Mouse (Mus musculus) urinary bladder, postnatal 14 days (tissue): ENCODE data around the gene Elof1.
A peak's percentile ranks its signal among the peaks of the same experiment; 100 is the strongest.

Experiments
- DNase-seq: peaks from one replicate; pipeline ENCODE4 v3.0.0; 2021; ENCODE audit warnings: low spot score

The Elof1 gene

DNA sequence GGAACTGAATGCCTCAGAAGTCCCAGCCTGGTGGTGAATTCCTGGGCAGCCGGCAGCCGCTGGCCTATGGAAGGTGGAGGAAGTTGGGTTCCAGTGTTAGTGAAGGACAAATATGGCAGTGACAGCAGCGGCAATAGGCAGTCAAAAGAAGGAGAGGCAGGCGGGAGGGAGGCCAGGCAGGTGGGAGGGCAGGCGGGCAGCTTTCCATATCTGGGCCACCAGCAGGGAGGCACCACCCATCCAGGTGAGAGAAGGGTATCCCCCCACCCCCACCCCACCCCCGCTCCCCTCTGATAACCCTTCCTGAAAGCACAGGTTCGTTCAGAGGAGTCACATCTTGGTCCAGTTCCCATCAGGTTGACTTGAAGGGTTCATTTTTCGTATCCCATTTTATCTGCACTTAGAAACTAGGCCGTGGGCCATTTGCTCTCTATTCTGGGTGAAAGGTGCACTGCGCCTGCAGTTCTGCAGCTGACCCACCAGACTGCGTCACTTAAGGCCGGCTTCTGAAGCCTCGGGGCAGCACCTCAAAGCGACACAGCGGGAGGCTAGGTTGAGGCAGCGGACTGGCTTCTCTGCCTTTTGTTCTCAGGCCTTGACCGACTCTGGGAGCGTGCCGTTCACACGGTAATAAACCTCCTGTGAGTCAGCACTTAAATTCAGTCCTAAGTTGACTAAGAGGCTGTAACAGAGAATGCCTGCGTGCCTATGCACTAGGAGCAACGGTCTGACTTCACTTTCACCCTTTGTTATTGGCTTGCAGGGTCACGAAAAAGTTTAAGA lies 20.0 kb upstream of the Elof1 start:
- peak; percentile 38 for DNase-seq

DNA sequence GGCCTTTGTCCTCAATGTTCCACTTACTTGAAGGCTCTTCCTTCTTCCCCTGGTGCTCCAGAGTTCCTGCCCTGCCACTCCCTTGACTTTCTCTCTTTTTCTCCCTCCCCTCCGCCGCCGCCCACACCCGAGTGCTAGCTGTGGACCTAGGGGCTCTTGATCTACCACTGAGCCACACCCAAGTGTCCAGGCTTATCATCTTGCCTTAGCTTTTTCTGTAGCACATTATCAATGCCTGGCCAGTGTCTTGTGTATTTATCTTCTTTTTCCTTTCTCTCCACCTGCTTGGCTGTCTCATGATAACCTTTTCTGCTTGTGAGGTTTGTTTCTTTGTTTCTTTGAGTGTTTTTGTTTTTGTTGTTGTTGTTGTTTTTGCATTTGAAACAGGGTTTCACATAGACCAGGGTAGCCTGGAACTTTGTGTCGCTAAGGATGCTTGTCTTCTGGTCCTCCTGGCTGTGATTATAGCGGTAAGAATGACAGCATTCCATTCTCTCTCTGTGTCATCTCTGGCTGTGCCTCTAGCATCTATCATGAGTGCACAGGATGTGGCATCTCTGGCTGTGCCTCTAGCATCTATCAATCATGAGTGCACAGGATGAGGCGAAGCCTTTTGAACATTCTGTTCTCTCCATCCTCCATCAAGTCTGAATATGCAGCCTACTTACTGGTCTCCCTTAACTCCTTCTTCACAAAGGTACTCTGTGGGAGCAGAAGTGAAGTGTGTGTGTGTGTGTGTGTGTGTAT lies 18.8 kb upstream of the Elof1 start, which contains the start of gene Acp5:
TSS of gene Acp5 (minus strand) at position 68 of the 747 bp plus-strand sequence.
- no peak for DNase-seq

DNA sequence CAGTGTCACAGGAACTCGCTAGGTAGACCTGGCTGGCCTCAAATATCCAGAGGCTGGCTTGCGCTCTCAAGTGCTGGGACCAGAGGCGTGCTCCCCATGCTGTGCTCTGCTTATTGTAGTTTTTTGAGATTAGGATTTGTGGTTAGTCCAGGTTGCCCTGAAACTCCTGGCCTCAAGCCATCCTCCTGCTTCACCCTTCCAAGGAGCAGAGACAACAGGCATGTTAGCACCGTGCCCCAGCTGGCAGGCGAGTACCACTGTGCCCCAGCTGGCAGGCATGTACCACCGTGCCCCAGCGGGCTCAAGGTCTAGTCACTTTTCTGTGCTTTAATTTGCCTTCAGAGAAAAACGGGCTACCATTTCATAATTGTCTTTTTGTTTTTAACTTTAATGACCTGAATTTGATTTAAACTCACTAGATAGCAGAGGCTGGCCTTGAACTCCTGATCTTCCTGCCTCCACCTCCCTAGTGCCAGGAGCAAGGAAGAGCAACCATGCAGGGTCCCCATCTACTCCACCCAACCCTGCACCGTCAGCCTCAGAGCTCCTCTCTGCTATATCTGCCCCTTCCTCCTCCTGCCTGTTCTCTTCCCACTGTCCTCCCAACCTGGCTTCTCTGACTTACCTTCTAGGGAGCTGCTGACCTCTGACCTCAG lies 18.1 kb upstream of the Elof1 start:
- no peak for DNase-seq

DNA sequence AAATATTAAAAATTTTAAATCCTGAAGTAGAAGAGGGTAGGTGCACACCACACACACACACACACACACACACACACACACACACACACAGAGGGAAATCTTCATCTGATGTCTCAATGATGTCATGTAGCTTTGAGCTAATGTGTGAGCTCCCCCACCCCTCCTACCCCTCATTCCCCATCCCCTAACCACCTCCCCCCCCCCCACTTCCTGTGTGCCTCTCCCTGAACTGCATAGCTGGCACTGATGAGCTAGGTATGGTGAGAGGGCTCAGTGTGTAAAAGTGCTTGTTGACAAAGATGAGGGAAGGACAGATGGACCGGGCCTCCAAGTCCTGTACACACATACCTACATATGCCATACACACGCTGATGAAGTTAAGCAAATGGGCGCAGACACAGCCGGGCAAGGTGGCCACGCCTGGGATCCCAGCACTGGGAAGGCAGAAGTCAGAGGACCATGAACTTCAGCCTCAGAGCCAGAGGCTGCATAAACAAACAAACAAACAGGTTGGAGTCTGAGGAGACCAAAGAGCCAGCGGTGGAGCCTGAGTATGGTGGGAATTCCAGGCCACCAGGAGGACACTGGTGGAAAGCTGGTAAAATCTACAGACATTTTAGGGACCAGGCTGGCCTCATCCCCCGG lies 17.4 kb upstream of the Elof1 start:
- no peak for DNase-seq

DNA sequence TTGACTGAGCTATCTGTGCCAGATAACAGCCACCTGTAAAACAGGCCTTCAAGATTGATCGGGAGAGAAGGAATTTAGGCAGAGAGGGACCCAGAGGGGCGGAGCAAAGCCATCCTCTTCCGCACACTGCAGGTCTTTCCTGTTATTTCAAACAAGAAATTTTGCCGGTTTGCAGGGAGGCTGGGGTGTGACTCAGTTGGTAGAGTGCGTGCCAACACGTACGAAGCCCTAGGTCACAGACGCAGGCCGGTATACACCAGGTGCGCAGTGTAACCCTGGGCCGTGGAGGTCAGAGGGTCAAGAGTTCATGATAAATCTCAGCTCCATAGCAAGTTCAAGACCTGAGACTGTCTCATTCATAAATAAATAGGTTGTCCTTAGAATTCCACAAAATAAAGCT lies 15.2 kb upstream of the Elof1 start:
- no peak for DNase-seq

DNA sequence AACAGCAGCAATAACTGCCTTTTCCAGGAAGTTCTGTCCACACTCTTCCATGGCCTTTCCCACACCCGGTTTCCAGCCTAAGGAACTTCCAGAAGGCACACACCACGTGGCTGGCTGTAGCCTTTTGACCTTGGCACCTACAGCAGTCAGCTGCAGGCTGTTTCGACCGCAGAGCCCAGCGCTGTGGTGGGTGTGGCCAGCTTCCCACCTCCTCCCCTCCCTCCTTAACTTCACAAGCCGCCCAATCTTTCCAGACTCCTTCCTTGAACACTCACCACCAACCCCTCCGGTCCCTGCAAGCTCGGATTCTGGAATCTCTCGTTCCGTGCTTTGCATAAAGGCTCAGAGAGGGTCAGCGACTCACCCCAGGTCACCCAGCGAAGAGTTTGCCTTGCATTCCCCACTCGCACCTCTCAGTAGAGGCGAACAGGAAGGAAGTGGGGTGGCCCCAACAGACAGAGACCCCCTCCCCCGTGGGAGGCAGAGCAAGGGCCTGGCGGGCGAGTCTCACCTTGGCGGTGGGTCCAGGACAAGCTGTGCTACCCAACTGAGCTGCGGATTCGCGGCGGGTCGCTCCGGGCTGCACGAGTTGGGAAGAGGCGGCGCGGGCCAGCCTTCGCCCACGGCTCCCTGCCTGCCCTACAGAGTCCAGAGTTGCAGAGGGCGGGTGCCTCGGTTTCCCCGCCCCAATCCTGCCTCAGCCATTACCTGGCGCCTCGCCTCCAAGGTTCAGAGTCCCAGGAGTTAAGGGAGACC lies 14.4 kb upstream of the Elof1 start:
- DNase-seq, result peak; percentile 47

DNA sequence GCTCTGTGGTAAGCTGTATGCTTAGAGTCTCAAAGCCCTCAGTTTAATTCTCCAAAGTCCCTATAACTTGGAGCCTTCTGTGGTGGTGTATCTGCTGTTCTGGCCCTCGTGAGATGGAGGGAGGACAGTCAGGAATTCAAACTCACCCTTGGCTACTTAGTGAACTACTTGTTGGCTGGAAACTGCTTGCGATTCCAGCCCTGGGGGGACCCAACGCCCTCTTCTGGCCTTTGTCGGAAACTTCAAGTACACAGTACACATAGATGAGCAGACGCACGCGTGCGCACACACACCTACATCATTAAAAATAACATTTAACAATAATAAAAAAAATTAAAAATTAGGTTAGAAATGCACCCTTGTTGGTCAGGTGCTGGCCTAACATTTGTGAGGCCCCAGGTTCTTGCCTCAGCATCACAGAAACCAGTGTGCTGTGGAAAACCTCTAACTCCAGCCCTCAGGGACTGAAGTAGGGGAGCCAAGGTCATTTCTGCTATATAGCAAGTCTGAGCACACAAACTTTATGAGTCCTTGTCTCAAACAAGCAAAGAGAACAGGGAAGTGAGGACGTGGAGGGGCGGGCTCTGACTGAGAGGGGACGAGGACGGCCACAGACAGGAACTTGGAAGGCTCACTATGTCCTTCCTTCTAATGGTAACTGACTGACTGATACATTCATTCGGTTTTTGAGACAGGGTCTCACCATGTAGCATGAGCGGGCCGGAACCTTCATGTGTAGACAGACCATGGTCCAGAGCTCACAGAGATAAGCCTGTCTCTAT lies 8.5 kb upstream of the Elof1 start:
- DNase-seq, result no peak

DNA sequence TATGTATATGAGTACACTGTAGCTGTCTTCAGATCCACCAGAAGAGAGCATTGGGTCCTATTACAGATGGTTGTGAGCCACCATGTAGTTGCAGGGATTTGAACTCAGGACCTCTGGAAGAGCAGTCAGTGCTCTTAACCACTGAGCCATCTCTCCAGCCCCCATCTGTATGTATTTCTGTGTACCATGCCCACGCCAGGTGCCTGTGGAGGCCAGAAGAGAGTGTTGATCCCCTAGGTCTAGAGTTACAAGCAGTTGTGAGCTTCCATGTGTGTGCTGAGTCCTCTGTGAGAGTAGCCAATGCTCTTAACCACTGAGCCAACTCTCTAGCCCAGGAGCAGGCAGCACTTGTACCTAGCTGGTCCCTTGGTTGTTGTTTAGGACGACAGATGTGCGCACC lies 7.2 kb upstream of the Elof1 start:
- no peak for DNase-seq

DNA sequence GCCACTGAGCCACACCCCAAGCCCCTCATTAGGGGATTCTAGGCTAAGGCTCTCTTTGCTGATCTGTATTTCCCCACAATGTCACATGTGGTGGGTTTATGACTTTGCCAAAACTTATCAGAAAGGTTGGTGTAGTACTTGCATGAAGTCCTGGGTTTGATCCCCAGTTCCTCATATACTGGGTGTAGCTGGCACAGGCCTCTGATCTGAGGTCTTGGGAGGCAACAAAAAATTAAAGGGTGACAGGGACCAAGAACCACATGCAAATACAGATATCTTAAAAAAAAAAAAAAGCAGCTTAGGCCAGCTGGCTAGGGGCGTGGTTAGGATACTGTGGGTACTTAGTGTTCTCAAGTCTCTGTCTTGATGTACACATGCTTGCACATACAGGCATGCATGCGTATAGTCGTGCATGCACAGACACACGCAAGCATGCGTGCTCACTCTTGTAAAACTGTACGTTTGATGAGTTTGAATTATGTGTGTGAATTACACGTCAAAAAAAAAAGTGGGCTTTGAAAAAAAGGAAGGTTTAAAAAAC lies 6.2 kb upstream of the Elof1 start:
- no peak for DNase-seq

DNA sequence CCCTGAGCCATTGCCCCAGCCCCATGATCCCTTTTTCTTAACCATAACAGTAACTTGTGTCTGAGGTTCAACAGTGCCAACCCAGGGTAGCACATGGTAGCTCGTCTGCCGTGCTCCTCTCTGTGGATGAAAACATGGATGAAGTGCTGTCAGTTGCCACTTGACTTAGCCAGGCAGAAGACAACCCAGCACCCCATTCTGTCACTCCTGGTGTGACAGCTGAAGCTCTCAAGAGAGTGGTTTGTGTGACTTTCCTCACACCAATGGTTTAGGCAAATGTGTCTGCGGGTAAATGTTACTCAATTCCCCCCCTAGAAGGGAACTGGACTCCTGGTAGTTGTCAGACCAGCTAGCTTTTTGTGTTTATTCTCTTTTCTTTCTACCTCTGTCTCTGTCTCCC lies 5.0 kb upstream of the Elof1 start:
- DNase-seq, result no peak

DNA sequence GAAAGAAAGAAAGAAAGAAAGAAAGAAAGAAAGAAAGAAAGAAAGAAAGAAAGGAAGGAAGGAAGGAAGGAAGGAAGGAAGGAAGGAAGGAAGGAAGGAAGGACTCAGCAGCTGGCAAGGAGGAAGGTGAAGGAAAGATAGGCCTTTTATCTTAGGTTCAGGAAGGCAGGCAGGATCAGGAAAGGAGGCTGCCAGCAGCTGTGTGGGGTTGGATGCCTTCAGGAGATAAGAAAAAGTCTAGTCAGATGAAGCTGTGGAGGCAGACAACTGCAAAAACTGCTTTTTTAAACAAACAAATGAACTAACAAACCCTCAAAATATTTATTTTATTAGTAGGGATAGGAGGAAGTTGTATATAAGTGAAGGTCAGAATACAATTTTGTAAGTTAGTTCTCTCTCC lies 4.6 kb upstream of the Elof1 start:
- no peak for DNase-seq

DNA sequence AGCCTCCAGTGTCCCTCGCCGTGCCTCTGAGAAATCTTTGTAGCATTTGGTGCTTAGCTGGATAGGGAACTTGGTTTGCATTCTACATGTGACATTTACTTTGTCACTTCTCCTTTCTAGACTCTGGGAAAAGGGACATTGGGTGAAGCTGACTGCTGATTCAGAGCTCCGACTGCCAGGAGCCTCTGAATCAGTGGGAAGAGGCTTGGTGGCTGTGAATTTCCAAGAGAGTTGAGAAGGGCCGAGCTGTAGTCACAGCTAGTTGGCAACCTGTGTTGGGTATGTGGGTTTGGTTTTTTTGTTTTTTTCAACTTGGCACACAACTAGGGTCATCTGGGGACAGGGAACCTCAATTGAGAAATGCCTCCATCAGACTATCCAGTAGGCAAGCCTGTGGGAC lies 2.6 kb upstream of the Elof1 start:
- DNase-seq, result no peak

DNA sequence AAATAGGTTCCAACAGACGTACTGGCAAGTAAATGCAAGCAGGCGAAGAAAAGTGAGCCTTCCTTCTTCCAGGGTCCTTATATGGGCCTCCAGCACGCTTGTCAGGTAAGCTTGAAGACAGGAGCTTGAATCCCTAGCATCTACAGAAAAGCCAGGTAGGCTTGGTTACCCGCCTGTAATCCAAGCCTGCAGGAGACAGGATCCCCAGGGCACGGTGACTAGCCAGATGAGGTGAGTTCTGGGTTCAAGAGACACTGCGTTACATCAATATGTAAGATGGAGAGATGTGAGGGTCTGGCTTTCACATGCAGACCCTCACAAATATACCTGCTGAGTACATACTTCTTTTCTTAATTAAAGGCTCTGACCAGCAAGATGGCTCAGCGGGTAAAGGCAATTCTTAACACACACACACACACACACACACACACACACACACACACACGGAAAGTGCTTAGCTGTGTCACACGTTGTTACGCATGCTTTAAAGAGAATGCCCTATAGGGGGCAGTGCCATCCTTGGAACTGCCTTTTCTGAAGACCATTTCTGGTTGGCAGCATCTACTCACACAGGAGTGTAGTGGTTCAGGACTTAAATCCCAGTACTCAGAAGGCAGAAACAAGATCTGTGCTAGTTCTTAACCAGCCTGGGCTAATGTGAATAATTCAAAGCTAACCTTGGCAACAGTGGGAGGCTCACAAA lies 933 bp upstream of the Elof1 start:
- DNase-seq, result peak; percentile 58

DNA sequence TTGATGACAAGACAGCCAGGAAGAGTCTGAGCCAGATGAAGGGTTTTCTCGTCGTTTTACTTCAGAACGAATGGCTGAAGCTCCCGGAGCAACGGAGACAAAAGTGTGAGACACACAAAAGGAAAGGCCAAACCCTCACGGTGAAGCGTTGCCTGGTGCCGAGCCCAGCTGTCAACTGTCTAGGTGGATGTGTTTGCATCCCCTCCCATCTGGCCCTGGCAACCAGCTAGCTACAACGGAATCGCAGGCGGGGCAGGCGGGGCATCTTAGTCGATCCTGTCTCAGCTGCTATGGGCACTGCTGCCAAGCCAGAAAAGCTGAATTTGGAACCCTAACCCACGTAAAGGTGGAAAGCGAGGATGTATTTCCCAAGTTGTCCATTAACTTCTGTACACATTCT lies 886 bp downstream of the Elof1 start:
- no peak for DNase-seq

DNA sequence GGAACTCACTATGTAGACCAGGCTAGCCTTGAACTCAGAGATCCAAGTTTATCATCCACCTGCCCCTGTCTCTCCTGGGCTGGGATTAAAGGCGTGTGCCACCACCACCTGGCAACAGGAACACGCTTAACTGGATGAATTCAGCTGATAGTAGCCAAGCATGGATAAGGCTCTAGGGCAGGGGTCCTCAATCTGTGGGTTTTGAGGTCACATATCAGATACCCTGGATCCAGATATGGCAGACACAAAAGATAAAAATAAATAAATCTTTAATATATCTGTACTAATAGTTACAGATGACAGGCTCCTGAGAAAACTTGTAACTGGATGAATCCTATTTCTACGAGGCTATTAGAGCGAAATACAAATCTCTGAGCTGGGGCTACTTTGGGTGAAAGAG lies 1.3 kb downstream of the Elof1 start:
- DNase-seq, result no peak

DNA sequence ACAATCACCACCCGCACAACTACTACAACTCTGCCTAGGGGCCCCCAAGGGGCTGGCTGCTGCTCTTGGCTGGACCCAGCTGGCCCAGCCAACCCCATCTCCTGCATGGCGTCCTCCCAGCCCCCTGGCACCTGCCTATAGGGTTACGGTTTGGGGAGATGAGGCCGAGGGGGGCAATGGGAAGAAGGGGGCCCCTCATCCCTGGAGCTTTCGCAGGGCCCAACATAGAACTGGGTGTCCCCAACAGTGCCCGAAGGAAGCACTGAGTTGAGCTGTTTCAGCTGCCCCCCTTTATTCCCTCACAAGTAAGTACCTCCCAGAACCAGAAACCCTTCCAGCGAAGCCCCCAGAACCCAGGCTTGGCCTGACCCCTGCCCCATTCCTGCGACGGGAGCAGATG lies 8.8 kb downstream of the Elof1 start:
- DNase-seq, result no peak

DNA sequence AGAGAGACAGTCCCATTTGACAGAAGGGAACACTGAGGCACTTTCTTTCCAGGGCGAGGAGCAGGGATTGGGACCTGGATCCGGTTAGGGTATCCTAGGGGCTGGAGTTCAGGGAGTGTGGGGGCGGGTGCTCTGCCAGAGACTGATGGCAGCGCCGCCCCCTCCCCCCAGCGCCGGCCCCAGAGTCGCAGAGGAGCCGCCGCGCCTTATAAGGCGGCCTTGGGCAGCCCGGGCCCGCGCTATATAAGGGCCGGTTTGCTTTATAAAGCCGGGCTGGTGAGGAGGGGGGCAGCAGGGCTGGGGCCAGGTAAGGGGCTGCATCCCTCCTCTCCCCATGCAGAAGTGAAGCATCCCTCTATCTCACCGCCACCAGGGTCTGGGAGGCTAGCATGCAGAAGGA lies 17.1 kb downstream of the Elof1 start:
- DNase-seq, result peak; percentile 34

DNA sequence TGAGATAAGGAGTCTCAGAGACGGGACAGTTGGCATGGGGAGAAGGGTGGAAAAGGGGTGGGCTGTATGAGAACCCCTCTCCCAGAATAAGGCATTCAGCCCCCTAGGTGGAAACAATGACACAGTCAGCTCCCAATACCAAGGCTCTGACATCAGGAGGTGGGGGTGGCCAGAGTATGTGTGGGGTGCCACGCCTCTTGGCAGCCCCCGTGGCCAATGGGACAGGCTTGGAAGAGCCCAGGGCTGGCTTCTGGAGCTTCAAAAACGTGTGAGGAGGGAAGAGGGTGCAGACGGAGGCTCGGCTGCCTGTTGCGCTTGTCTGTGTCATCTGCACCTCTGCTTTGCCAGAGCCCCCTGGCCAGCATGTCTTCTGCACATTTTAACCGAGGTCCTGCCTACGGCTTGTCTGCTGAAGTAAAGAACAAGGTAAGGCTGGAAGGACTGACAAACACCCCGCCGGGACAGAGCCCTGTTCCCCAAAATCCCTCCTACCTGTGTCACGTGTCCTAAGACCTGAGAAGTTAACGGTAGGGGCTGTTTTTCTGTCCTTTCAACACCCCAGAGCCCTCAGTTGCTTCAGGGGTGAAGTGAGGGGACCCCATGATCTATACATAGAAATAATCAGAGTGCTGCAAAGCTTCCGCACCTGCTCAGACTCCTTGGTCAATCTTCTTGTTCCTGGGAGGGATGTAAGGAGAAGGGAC lies 17.8 kb downstream of the Elof1 start, which contains the start of gene Cnn1:
TSS of gene Cnn1 (plus strand) at position 224 of the 704 bp plus-strand sequence.
- peak; percentile 45 for DNase-seq

DNA sequence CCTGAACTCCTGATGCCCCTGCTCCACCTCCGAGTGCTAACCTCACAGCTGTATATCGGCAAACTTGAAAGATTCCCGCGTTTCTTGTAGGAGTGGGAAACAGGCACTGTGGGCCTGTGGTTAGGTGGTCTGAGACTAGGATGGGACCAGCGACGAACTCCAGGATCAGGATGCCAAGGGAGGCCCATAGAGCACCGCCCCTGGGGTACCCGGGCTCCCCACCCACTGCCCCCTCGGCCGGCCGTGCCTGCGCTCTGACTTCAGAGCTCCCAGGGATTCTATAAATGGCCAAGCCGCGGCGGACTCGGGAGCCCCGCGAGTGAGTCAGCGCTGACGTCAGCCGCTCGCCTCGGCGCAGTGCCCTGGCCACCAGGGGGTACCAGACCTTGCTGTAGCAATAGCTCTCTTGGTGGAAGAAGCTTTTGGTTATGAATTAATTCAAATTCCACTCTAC lies 21.1 kb downstream of the Elof1 start:
- peak; percentile 91 for DNase-seq
